Mouse (Mus musculus): Measurements from ENCODE around the gene Zfp595.
"Not testable (repeated sequence)": the region's sequence is repeated elsewhere in the genome, so short reads cannot be mapped to it uniquely, and the experiment has no call there.

Zfp595 gene

GRCm38 (mm10) chr13:67332019-67332724, at the start of gene Zfp595:
Gene Zfp595 (minus strand): TSS chr13:67332570.
- DNase-seq (ENCODE audit: low spot score) = peak; percentile 24

GRCm38 (mm10) chr13:67376255-67376654, 43.9 kb upstream of the Zfp595 start:
- not testable (repeated sequence) for DNase-seq (ENCODE audit: low spot score)

GRCm38 (mm10) chr13:67375050-67375911, 42.9 kb upstream of the Zfp595 start, which contains the start of the genes Gm28041 and Zfp456:
Gene Gm28041 (minus strand): TSS chr13:67375733.
Gene Zfp456 (minus strand): TSS chr13:67375810.
- DNase-seq (ENCODE audit: low spot score) = not testable (repeated sequence)

- peak; percentile 60 for DNase-seq (ENCODE audit: low spot score)
Observed at GRCm38 (mm10) chr13:67360131-67360744, 27.9 kb upstream of the Zfp595 start, which contains the start of the genes Gm28044 and Zfp953. Gene Gm28044 (minus strand): TSS chr13:67360536. Gene Zfp953 (minus strand): TSS chr13:67360605.

GRCm38 (mm10) chr13:67351854-67352253, 19.5 kb upstream of the Zfp595 start:
- no peak for DNase-seq (ENCODE audit: low spot score)

GRCm38 (mm10) chr13:67343422-67343821, 11.1 kb upstream of the Zfp595 start:
- DNase-seq (ENCODE audit: low spot score) = no peak

- no peak for DNase-seq (ENCODE audit: low spot score)
Observed at GRCm38 (mm10) chr13:67332877-67333276, 507 bp upstream of the Zfp595 start.

- no peak for DNase-seq (ENCODE audit: low spot score)
Observed at GRCm38 (mm10) chr13:67306718-67307117, 25.7 kb downstream of the Zfp595 start.

GRCm38 (mm10) chr13:67305822-67306672, 26.3 kb downstream of the Zfp595 start, which contains the start of gene Zfp457:
Gene Zfp457 (minus strand): TSS chr13:67306485.
- DNase-seq (ENCODE audit: low spot score) = peak; percentile 38

- DNase-seq (ENCODE audit: low spot score) = no peak
Observed at GRCm38 (mm10) chr13:67278314-67278713, 54.1 kb downstream of the Zfp595 start, which contains the start of gene Zfp458. Gene Zfp458 (minus strand): TSS chr13:67278466.

- not testable (repeated sequence) for DNase-seq (ENCODE audit: low spot score)
Observed at GRCm38 (mm10) chr13:67269383-67270065, 62.8 kb downstream of the Zfp595 start.

GRCm38 (mm10) chr13:67268568-67269369, 63.6 kb downstream of the Zfp595 start:
- DNase-seq (ENCODE audit: low spot score) = no peak

Data from urinary bladder, postnatal 10 days (tissue).